Mouse (Mus musculus): Measurements from ENCODE around the gene Cfap20.
A peak's percentile ranks its signal among the peaks of the same experiment; 100 is the strongest.

Gene Cfap20

GRCm38 (mm10) chr8:95434686-95435439, at the start of gene Cfap20:
TSS of gene Cfap20 (minus strand) at chr8:95434869.
- peak; percentile 99 for DNase-seq (ENCODE audit: low read depth, low spot score)

GRCm38 (mm10) chr8:95470008-95470407, 35.3 kb upstream of the Cfap20 start:
- no peak for DNase-seq (ENCODE audit: low read depth, low spot score)

- DNase-seq (ENCODE audit: low read depth, low spot score), result no peak
Measured at GRCm38 (mm10) chr8:95468995-95469394, 34.3 kb upstream of the Cfap20 start.

- no peak for DNase-seq (ENCODE audit: low read depth, low spot score)
Measured at GRCm38 (mm10) chr8:95466543-95466942, 31.9 kb upstream of the Cfap20 start.

GRCm38 (mm10) chr8:95452518-95452917, 17.8 kb upstream of the Cfap20 start:
- no peak for DNase-seq (ENCODE audit: low read depth, low spot score)

GRCm38 (mm10) chr8:95450271-95450670, 15.6 kb upstream of the Cfap20 start:
- no peak for DNase-seq (ENCODE audit: low read depth, low spot score)

- no peak for DNase-seq (ENCODE audit: low read depth, low spot score)
Measured at GRCm38 (mm10) chr8:95447661-95448060, 13.0 kb upstream of the Cfap20 start.

GRCm38 (mm10) chr8:95445042-95445441, 10.4 kb upstream of the Cfap20 start:
- no peak for DNase-seq (ENCODE audit: low read depth, low spot score)

GRCm38 (mm10) chr8:95441491-95442039, 6.9 kb upstream of the Cfap20 start:
- no peak for DNase-seq (ENCODE audit: low read depth, low spot score)

- no peak for DNase-seq (ENCODE audit: low read depth, low spot score)
Measured at GRCm38 (mm10) chr8:95440168-95440709, 5.6 kb upstream of the Cfap20 start.

GRCm38 (mm10) chr8:95439421-95439820, 4.8 kb upstream of the Cfap20 start:
- DNase-seq (ENCODE audit: low read depth, low spot score), result no peak

- DNase-seq (ENCODE audit: low read depth, low spot score), result no peak
Measured at GRCm38 (mm10) chr8:95437341-95437992, 2.8 kb upstream of the Cfap20 start.

- DNase-seq (ENCODE audit: low read depth, low spot score), result no peak
Measured at GRCm38 (mm10) chr8:95435930-95436329, 1.3 kb upstream of the Cfap20 start.

GRCm38 (mm10) chr8:95435471-95435870, 802 bp upstream of the Cfap20 start:
- no peak for DNase-seq (ENCODE audit: low read depth, low spot score)

GRCm38 (mm10) chr8:95434233-95434632, 436 bp downstream of the Cfap20 start:
- DNase-seq (ENCODE audit: low read depth, low spot score), result no peak

GRCm38 (mm10) chr8:95433124-95433523, 1.5 kb downstream of the Cfap20 start:
- DNase-seq (ENCODE audit: low read depth, low spot score), result no peak

GRCm38 (mm10) chr8:95432471-95432870, 2.2 kb downstream of the Cfap20 start:
- no peak for DNase-seq (ENCODE audit: low read depth, low spot score)

- peak; percentile 45 for DNase-seq (ENCODE audit: low read depth, low spot score)
Measured at GRCm38 (mm10) chr8:95429945-95430344, 4.7 kb downstream of the Cfap20 start.

- DNase-seq (ENCODE audit: low read depth, low spot score), result no peak
Measured at GRCm38 (mm10) chr8:95427594-95428535, 6.8 kb downstream of the Cfap20 start.

- peak; percentile 48 for DNase-seq (ENCODE audit: low read depth, low spot score)
Measured at GRCm38 (mm10) chr8:95426781-95427281, 7.8 kb downstream of the Cfap20 start.

GRCm38 (mm10) chr8:95424682-95425081, 10.0 kb downstream of the Cfap20 start:
- DNase-seq (ENCODE audit: low read depth, low spot score), result no peak
